Mouse (Mus musculus) intestine, embryonic 15.5 days (tissue): ENCODE data around the gene Srbd1. TPM values are rescaled to one million over a fixed set of nuclear protein-coding genes. Genes with fewer than 3 reads are reported as not detected.

Experiments
- ATAC-seq: fragments of 200-750 bp; cut with Nextera tagmentation; 2 replicates; pipeline ENCODE4 v1.8.0; 2017; ENCODE audit warnings: moderate TSS enrichment, moderate library complexity
- H3K27ac ChIP-seq: fragments of 300-500 bp; sonication (generic); 2 replicates; pipeline ENCODE4 v1.5.1; 2015; ENCODE audit warnings: mild to moderate bottlenecking, inconsistent platforms
- H3K27me3 ChIP-seq: fragments of 300-500 bp; sonication (generic); replicated peaks from 2 replicates; pipeline ENCODE4 v1.6.1; 2015; ENCODE audit warnings: inconsistent platforms
- H3K36me3 ChIP-seq: fragments of 300-500 bp; sonication (generic); 2 replicates; pipeline ENCODE4 v1.6.1; 2015; ENCODE audit warnings: inconsistent platforms
- H3K4me1 ChIP-seq: fragments of 300-500 bp; sonication (generic); replicated peaks from 2 replicates; pipeline ENCODE4 v1.6.1; 2015; ENCODE audit warnings: inconsistent platforms
- H3K4me2 ChIP-seq: fragments of 300-500 bp; sonication (generic); replicated peaks from 2 replicates; pipeline ENCODE4 v1.6.1; 2015; ENCODE audit warnings: mild to moderate bottlenecking, inconsistent platforms
- H3K4me3 ChIP-seq: fragments of 300-500 bp; sonication (generic); replicated peaks from 2 replicates; pipeline ENCODE4 v1.5.1; 2015; ENCODE audit warnings: inconsistent platforms
- H3K9ac ChIP-seq: fragments of 300-500 bp; sonication (generic); 2 replicates; pipeline ENCODE4 v1.6.1; 2015; ENCODE audit warnings: inconsistent platforms
- H3K9me3 ChIP-seq: fragments of 300-500 bp; sonication (generic); 2 replicates; pipeline ENCODE4 v1.6.1; 2016; ENCODE audit warnings: inconsistent platforms
- WGBS: fragments of 180-500 bp; shearing (Covaris S2); methylation state at CpG from one replicate; pipeline ENCODE4 v1.1.7; 2015; 5-methylcytosine and 5-hydroxymethylcytosine counted together
- polyA plus RNA-seq: library from polyadenylated mRNA; unstranded; fragments of >200 nt; fragmentation: Nextera tagmentation; extraction: Ambion mirVana; gene quantifications from 2 replicates; pipeline ENCODE4 v1.2.1, GENCODE M21; 2015

Srbd1 gene
- polyA plus RNA-seq, 1 experiment from 2014 or later: 13.2 TPM

GRCm38 (mm10) chr17:85995086-85995485, 149.9 kb downstream of the Srbd1 start:
- no peaks in the 10 kb centered on the region for H3K4me1 ChIP-seq
- WGBS: 80% methylated on average over 4 of the region's 4 CpGs
- H3K36me3 ChIP-seq: peaks cover 4% of the 10 kb centered on the region; the same call in 1 of the 2 replicates
- no peak overlapping the region for H3K4me2 ChIP-seq
- no peaks in the 10 kb centered on the region for H3K9me3 ChIP-seq
- H3K27me3 ChIP-seq: no peaks in the 10 kb centered on the region
- H3K4me3 ChIP-seq: no peak overlapping the region
- no peak overlapping the region for H3K9ac ChIP-seq
- H3K27ac ChIP-seq: no peak overlapping the region
- ATAC-seq: no peak

DNA sequence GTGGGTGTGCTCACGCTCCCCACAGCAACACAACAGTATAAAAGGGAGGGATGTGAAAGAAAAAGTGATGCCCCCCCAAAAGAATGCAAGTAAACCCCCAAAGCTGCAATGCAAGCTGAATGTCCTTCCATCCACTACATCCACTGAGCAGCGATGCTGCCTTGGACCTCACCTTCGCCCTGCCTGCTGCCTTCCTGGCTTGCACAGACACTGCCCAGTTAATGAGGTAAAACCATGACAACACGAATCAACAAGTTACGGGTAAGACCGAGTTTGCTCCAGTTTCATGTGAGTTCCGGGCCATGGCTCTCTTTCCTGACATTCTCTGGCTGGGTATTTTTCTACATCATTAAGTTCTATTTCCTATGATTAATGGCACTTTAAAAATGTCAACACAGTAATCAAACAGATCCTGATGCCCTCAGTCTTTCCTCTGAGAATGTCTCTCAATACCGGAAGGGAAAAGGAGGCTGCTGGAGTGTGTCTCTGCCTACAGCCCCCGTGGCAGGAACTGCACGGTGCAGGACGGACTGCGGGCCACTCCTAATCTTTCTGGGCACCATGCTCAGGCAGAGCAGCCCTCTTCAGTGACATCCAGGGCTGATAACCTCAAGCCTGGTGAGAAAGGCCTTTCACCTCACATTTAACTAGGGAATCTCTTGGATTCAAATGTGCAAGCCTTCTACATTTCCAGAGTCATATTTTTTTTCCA, 155.8 kb downstream of the Srbd1 start:
- Histone ChIP-seq H3K9ac (no peak overlapping the region), H3K27ac (no peak overlapping the region), H3K4me1 (no peaks in the 10 kb centered on the region), H3K27me3 (no peaks in the 10 kb centered on the region), H3K36me3 (no peaks in the 10 kb centered on the region; the same call in 1 of the 2 replicates), H3K9me3 (no peaks in the 10 kb centered on the region), H3K4me2 (no peak overlapping the region), H3K4me3 (no peak overlapping the region)
- ATAC-seq: no peak
- 64% methylated on average over 12 of the region's 12 CpGs for WGBS

- Histone ChIP-seq H3K27ac (no peak overlapping the region), H3K9me3 (no peaks in the 10 kb centered on the region), H3K9ac (no peak overlapping the region), H3K36me3 (no peaks in the 10 kb centered on the region), H3K27me3 (no peaks in the 10 kb centered on the region), H3K4me1 (no peaks in the 10 kb centered on the region), H3K4me3 (no peak overlapping the region), H3K4me2 (no peak overlapping the region)
- WGBS: 76% methylated on average over 4 of the region's 4 CpGs
- ATAC-seq: no peak
Observed at GRCm38 (mm10) chr17:85987531-85987930, 157.4 kb downstream of the Srbd1 start.

DNA sequence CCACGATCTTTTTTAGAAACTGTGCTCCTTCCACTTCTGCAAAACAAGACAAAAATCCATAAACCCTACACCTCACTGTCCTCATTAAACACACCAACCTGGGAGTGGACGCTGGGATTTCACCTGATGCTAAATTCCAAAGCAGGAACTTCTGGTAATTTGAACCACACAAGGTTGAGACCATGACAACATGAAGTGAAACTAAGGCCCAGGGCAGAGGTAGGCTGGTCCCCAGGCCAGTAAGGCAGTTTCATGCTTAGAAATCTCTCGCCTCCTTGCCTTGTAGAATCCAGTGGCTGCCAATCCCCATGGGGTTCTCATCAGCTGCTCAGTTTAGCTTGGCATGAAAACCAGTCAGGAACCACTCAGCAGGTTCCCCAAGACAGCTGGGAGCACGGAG, 158.4 kb downstream of the Srbd1 start:
- Histone ChIP-seq H3K4me3 (no peak overlapping the region), H3K9ac (no peak overlapping the region), H3K4me1 (no peaks in the 10 kb centered on the region), H3K4me2 (no peak overlapping the region), H3K27ac (no peak overlapping the region), H3K27me3 (no peaks in the 10 kb centered on the region), H3K9me3 (no peaks in the 10 kb centered on the region), H3K36me3 (no peaks in the 10 kb centered on the region)
- ATAC-seq: no peak
- 83% methylated on average over 4 of the region's 4 CpGs for WGBS

- no peaks in the 10 kb centered on the region for H3K9me3 ChIP-seq
- H3K4me1 ChIP-seq: no peaks in the 10 kb centered on the region
- no peak for ATAC-seq
- no peak overlapping the region for H3K4me3 ChIP-seq
- no peaks in the 10 kb centered on the region for H3K36me3 ChIP-seq
- no peak overlapping the region for H3K9ac ChIP-seq
- no peaks in the 10 kb centered on the region for H3K27me3 ChIP-seq
- WGBS: 83% methylated on average over 2 of the region's 2 CpGs
- no peak overlapping the region for H3K4me2 ChIP-seq
- no peak overlapping the region for H3K27ac ChIP-seq
Observed at GRCm38 (mm10) chr17:85986181-85986580, 158.8 kb downstream of the Srbd1 start.

GRCm38 (mm10) chr17:85985131-85985530, 159.8 kb downstream of the Srbd1 start:
- no peaks in the 10 kb centered on the region for H3K9me3 ChIP-seq
- WGBS: 80% methylated on average over 11 of the region's 11 CpGs
- H3K4me2 ChIP-seq: no peak overlapping the region
- no peaks in the 10 kb centered on the region for H3K27me3 ChIP-seq
- no peaks in the 10 kb centered on the region for H3K36me3 ChIP-seq
- no peak for ATAC-seq
- H3K9ac ChIP-seq: no peak overlapping the region
- no peaks in the 10 kb centered on the region for H3K4me1 ChIP-seq
- H3K4me3 ChIP-seq: no peak overlapping the region
- H3K27ac ChIP-seq: no peak overlapping the region

DNA sequence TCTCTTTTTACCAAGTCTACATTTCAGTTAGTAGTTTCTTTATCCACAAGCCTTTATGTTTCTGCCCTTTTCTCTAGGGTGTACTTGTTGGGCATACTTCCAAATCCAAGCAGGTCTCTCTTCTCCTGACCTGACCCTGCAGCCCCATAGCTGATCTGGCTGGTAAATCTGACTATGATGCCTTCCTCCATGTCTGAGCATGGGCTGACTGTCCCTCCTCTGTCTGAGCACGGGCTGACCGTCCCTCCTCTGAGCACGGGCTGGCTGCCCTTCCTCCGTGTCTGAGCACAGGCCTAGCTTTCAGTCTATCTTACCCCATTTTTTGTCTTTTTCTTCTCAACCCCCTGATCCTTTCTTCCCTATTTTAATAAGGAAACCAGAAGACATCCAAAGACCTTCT, 162.7 kb downstream of the Srbd1 start:
- H3K9me3 ChIP-seq: no peaks in the 10 kb centered on the region
- 94% methylated on average over 4 of the region's 4 CpGs for WGBS

DNA sequence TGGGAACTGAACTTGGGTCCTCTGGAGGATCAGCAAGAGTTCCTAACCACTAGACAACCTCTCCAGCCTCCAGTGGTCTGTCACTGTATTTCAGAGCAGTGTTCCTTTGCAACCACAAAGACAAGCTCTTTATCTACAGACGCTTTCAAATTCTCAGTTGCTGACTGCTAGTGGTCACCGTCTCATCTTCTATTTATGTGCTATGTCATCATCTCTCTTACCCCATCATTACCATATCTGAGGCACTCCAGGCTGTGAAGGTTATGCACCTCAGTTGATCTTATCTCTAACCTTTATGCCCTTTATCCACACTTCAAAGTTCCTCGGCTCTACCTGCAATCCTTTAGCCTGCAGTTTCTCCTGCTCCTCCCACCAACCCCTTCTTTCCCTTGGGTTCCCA, 163.1 kb downstream of the Srbd1 start:
- H3K4me3 ChIP-seq: no peak overlapping the region
- no peaks in the 10 kb centered on the region for H3K36me3 ChIP-seq
- 87% methylated on average over 3 of the region's 3 CpGs for WGBS
- H3K4me2 ChIP-seq: no peak overlapping the region
- ATAC-seq: no peak
- no peaks in the 10 kb centered on the region for H3K9me3 ChIP-seq
- H3K27me3 ChIP-seq: no peaks in the 10 kb centered on the region
- no peak overlapping the region for H3K27ac ChIP-seq
- H3K9ac ChIP-seq: no peak overlapping the region
- H3K4me1 ChIP-seq: no peaks in the 10 kb centered on the region

More for the DNA sequence above, 162.7 kb downstream of the Srbd1 start:
- no peak overlapping the region for H3K27ac ChIP-seq
- no peak overlapping the region for H3K9ac ChIP-seq
- H3K36me3 ChIP-seq: no peaks in the 10 kb centered on the region
- no peaks in the 10 kb centered on the region for H3K27me3 ChIP-seq
- no peak overlapping the region for H3K4me3 ChIP-seq
- ATAC-seq: no peak
- H3K4me1 ChIP-seq: no peaks in the 10 kb centered on the region
- H3K4me2 ChIP-seq: no peak overlapping the region

- no peaks in the 10 kb centered on the region for H3K27me3 ChIP-seq
- no peak overlapping the region for H3K27ac ChIP-seq
- no peak overlapping the region for H3K9ac ChIP-seq
- no peak for ATAC-seq
- no peaks in the 10 kb centered on the region for H3K9me3 ChIP-seq
- H3K4me3 ChIP-seq: no peak overlapping the region
- no peaks in the 10 kb centered on the region for H3K36me3 ChIP-seq
- no peaks in the 10 kb centered on the region for H3K4me1 ChIP-seq
- no peak overlapping the region for H3K4me2 ChIP-seq
- WGBS: 47% methylated on average over 8 of the region's 8 CpGs
Observed at GRCm38 (mm10) chr17:85978876-85979275, 166.1 kb downstream of the Srbd1 start.

- Histone ChIP-seq H3K4me2 (no peak overlapping the region), H3K9me3 (no peaks in the 10 kb centered on the region), H3K36me3 (no peaks in the 10 kb centered on the region), H3K9ac (no peak overlapping the region), H3K27ac (no peak overlapping the region), H3K4me3 (no peak overlapping the region), H3K4me1 (no peaks in the 10 kb centered on the region), H3K27me3 (no peaks in the 10 kb centered on the region)
- ATAC-seq: no peak
- 51% methylated on average over 5 of the region's 5 CpGs for WGBS
Observed at GRCm38 (mm10) chr17:85975077-85975476, 169.9 kb downstream of the Srbd1 start.

DNA sequence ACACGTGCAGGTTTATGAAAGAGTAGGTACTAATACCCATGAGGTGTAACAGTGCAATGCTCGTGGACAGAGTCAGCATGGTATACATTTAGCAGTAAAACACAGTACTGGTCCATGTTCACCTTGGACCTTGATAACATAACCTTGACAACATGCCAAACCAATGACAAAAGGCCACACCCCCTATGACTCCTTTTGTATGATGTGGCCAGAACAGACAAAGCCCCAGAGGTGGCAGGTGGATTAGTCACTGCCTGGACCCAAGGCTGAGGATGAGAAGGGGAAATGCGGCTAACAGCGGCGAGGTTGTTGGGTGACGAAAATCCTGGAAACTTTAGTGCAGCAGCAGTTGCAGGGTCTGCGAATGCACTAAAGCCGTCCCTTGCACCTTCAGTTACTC, 170.4 kb downstream of the Srbd1 start:
- H3K36me3 ChIP-seq: no peaks in the 10 kb centered on the region
- no peaks in the 10 kb centered on the region for H3K27me3 ChIP-seq
- H3K27ac ChIP-seq: no peak overlapping the region
- no peak overlapping the region for H3K9ac ChIP-seq
- H3K4me2 ChIP-seq: no peak overlapping the region
- H3K4me3 ChIP-seq: no peak overlapping the region
- WGBS: 96% methylated on average over 8 of the region's 8 CpGs
- no peaks in the 10 kb centered on the region for H3K9me3 ChIP-seq
- no peaks in the 10 kb centered on the region for H3K4me1 ChIP-seq
- no peak for ATAC-seq

DNA sequence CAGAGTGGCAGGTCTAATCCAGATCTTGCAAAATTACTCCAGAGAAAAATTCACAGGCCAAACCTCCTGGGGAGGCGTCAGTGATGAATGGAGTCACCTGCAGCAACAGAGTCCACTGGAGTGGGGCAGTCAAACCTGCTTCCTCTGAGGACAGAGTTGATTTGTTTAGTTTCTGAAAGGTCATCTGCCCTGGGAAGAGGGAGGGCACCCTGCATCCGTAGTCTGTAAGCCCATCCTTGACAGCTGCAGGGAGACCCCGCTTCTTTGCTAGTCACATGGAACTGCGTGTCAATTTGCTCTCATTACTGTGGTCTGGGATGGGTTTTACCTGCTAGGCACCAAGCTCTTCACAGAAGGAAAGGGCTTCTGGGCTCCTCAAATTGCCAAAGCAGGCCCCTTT, 173.9 kb downstream of the Srbd1 start:
- H3K27ac ChIP-seq: no peak overlapping the region
- no peaks in the 10 kb centered on the region for H3K4me1 ChIP-seq
- H3K36me3 ChIP-seq: no peaks in the 10 kb centered on the region
- no peak overlapping the region for H3K4me2 ChIP-seq
- H3K9ac ChIP-seq: no peak overlapping the region
- no peak overlapping the region for H3K4me3 ChIP-seq
- no peak for ATAC-seq
- WGBS: 29% methylated on average over 4 of the region's 4 CpGs
- no peaks in the 10 kb centered on the region for H3K9me3 ChIP-seq
- no peaks in the 10 kb centered on the region for H3K27me3 ChIP-seq

GRCm38 (mm10) chr17:85961653-85962052, 183.3 kb downstream of the Srbd1 start:
- no peak overlapping the region for H3K9ac ChIP-seq
- H3K4me2 ChIP-seq: no peak overlapping the region
- H3K9me3 ChIP-seq: no peaks in the 10 kb centered on the region
- no peak for ATAC-seq
- no peaks in the 10 kb centered on the region for H3K36me3 ChIP-seq
- WGBS: 79% methylated on average over 6 of the region's 6 CpGs
- H3K4me3 ChIP-seq: no peak overlapping the region
- H3K27me3 ChIP-seq: no peaks in the 10 kb centered on the region
- H3K27ac ChIP-seq: no peak overlapping the region
- H3K4me1 ChIP-seq: 0 out of 2 replicates have a peak, but pooled peaks cover 3% of the 10 kb centered on the region
